Mouse (Mus musculus): Measurements from ENCODE around the gene Mrgpra2a.
"Not testable (repeated sequence)": the region's sequence is repeated elsewhere in the genome, so short reads cannot be mapped to it uniquely, and the experiment has no call there.

DNA sequence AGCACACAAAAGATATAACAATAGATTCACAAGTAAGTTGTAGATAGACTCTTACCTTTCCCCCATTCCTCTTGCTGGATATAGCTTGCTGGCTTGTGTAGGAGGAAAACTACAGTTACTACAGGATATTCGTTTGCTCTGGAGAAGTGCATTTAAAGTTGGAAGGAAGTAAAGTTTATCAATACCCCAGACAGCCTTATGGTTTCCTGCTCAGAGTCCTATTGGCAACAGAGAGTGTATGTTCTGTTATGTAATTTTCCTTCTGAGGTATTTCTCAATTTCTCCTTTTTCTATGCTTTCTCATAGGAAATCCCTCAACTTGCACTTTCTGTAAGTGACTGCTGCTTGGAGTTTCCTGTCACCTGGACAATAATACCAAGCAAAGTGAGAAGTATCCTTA is at the start of gene Mrgpra2a:
- TF ChIP-seq CTCF (IDR thresholded peaks at IDR 0.05; ENCODE audit: control insufficient read depth, insufficient read depth, low read length); POLR2A (IDR thresholded peaks at IDR 0.05; ENCODE audit: borderline replicate concordance, control insufficient read depth, low read depth, low read length): not testable (repeated sequence)

Data from bone marrow, adult 2 months (tissue).